ENCODE assay signal across 11 mouse cellular contexts in genomic region chr6:99684899-99685298, GRCm38 (mm10). TPM values are rescaled to one million over a fixed set of nuclear protein-coding genes. Genes with fewer than 3 reads are reported as not detected.
DNase-seq lines count a peak whose midpoint lies in the region; TF ChIP-seq lines count a peak whose summit lies in the region.
"Had no signal": no experiment of that assay in that cellular context is flagged by ENCODE, and none has a peak within 500 bp of the region (broad histone marks: within the 10 kb centered on the region; RNA-seq: fewer than 3 reads in every experiment).

No protein-coding gene starts in this region.

- DNase-seq in layer of hippocampus, adult 2 months (ENCODE audit: low spot score in 2 of 2): no peak
- DNase-seq in layer of hippocampus, postnatal 25 days (ENCODE audit: extremely low spot score in 1 of 2, low spot score in 1 of 2): no peak
- DNase-seq in CH12.LX (ENCODE audit: extremely low read depth): peak; percentile 73
- DNase-seq in brain, embryonic 14.5 days (ENCODE audit: low read depth): peak; percentile 41
- peak; percentile 83 for DNase-seq in naive thymus-derived CD4-positive, alpha-beta T cell, adult 2 months (ENCODE audit: low read depth)
- DNase-seq in right cerebral cortex, postnatal 4 days: no peak
- DNase-seq in kidney, adult 18-20 months: no peak
- DNase-seq in spleen, postnatal 14 days (ENCODE audit: low spot score in 2 of 2): no peak
- DNase-seq: adrenal gland, postnatal 25 days; gastrocnemius, postnatal 25 days had no signal

- H3K4me2 ChIP-seq in CH12.LX (ENCODE audit: insufficient read depth, low read depth, poor library complexity, severe bottlenecking): no peak overlapping the region
- H3K4me2 ChIP-seq: neural tube, embryonic 12.5 days had no signal

- TF ChIP-seq RAD21 in CH12.LX (IDR thresholded peaks at IDR 0.05; ENCODE audit: low read depth, low read length): peak; percentile 60

- H3K79me2 ChIP-seq in CH12.LX (replicated peaks; ENCODE audit: control insufficient read depth, extremely low read depth, insufficient read depth, poor library complexity, severe bottlenecking): no peaks in the 10 kb centered on the region

- TF ChIP-seq POLR2A in CH12.LX (IDR thresholded peaks at IDR 0.05; ENCODE audit: low read depth, low read length): no peak
- no peak for TF ChIP-seq POLR2A in brain, embryonic 14.5 days (IDR thresholded peaks at IDR 0.05; ENCODE audit: borderline replicate concordance, extremely low read depth, insufficient read depth, insufficient read length, poor library complexity, severe bottlenecking)

- H3K9me3 ChIP-seq in CH12.LX (replicated peaks; ENCODE audit: low read length): peaks cover 3% of the 10 kb centered on the region
- H3K9me3 ChIP-seq: neural tube, embryonic 12.5 days had no signal

- no peak overlapping the region for H3K4me3 ChIP-seq in layer of hippocampus, adult 2 months
- no peak overlapping the region for H3K4me3 ChIP-seq in CH12.LX (replicated peaks in 1 of 3; ENCODE audit: low read depth in 2 of 3, low read length in 2 of 3, poor library complexity in 1 of 3)
- H3K4me3 ChIP-seq: neural tube, embryonic 12.5 days had no signal

- TF ChIP-seq EP300 in CH12.LX (IDR thresholded peaks at IDR 0.05; ENCODE audit: low read length): no peak

- no peaks in the 10 kb centered on the region for H3K36me3 ChIP-seq in CH12.LX (replicated peaks in 1 of 2; ENCODE audit: control insufficient read depth in 1 of 2, insufficient read depth in 1 of 2, low read length in 1 of 2)
- H3K36me3 ChIP-seq: neural tube, embryonic 12.5 days had no signal

- dilution Hi-C loops in CH12.LX (cut with MboI; ENCODE audit: extremely low pct_ligation_motif_present, extremely low pct_unique_long_range_greater_than_20kb, low sequenced_read_pairs): no loop called here

- no peak overlapping the region for H3K9ac ChIP-seq in CH12.LX (ENCODE audit: insufficient read depth, low read depth)
- H3K9ac ChIP-seq: neural tube, embryonic 12.5 days had no signal

- peaks cover 0 to 15% of the 10 kb centered on the region in 2 experiments; a peak in 2 of 4 replicates for H3K4me1 ChIP-seq in CH12.LX (ENCODE audit: control insufficient read depth in 1 of 2, insufficient read depth in 2 of 2)
- H3K4me1 ChIP-seq: neural tube, embryonic 12.5 days had no signal

- H3K27me3 ChIP-seq in CH12.LX (replicated peaks): no peaks in the 10 kb centered on the region

- TF ChIP-seq CTCF in layer of hippocampus, adult 2 months (conservative IDR thresholded peaks at IDR 0.05): peak; percentile 72
- peak; percentile 76 to 86 for TF ChIP-seq CTCF in CH12.LX (conservative IDR thresholded peaks at IDR 0.05 in 1 of 2, IDR thresholded peaks at IDR 0.05 in 1 of 2; ENCODE audit: low read depth in 2 of 2, low read length in 2 of 2)
- peak; percentile 54; the same call in 1 of the 2 replicates for TF ChIP-seq CTCF in brain, embryonic 14.5 days (IDR thresholded peaks at IDR 0.05; ENCODE audit: borderline replicate concordance, extremely low read depth, insufficient read depth, insufficient read length)

- H3K27ac ChIP-seq in layer of hippocampus, adult 2 months: no peak overlapping the region
- no peak overlapping the region for H3K27ac ChIP-seq in CH12.LX (ENCODE audit: insufficient read depth, low read depth)
- H3K27ac ChIP-seq: neural tube, embryonic 12.5 days had no signal

- in situ Hi-C loops in CH12.LX (cut with MboI; ENCODE audit: low pct_ligation_motif_present, low pct_unique_long_range_greater_than_20kb, low sequenced_read_pairs): no loop called here

TF ChIP-seq in CH12.LX, 34 proteins besides CTCF, POLR2A, EP300 and RAD21:
- peak; percentile 79 for TF ChIP-seq SMC3 (IDR thresholded peaks at IDR 0.05; ENCODE audit: low read depth, low read length)
- TF ChIP-seq MAFK (IDR thresholded peaks at IDR 0.05; ENCODE audit: insufficient replicate concordance, low read length): no peak
- TF ChIP-seq KAT2A (IDR thresholded peaks at IDR 0.05; ENCODE audit: insufficient replicate concordance, low read length): no peak
- TF ChIP-seq UBTF (IDR thresholded peaks at IDR 0.05; ENCODE audit: low read depth, low read length): no peak
- TF ChIP-seq BHLHE40 (IDR thresholded peaks at IDR 0.05; ENCODE audit: low read depth, low read length): peak; percentile 54; the same call in 1 of the 2 replicates
- TF ChIP-seq JUND (conservative IDR thresholded peaks at IDR 0.05; ENCODE audit: low read depth, low read length): 0 out of 2 replicates have a peak, but pooled peaks have one; percentile 21
- TF ChIP-seq IRF4 (IDR thresholded peaks at IDR 0.05; ENCODE audit: low read depth, low read length): 0 out of 2 replicates have a peak, but pooled peaks have one; percentile 39
- no peak for TF ChIP-seq MAZ (IDR thresholded peaks at IDR 0.05; ENCODE audit: low read depth, low read length)

RNA-seq across cellular contexts. Expression of gene Gpr27, which starts 7.6 kb away (rescaled TPM):
- total RNA-seq in layer of hippocampus, adult 2 months (2021): 10 to 100 TPM; 54.8 to 58.1 TPM
- total RNA-seq in layer of hippocampus, postnatal 25 days (2021): 10 to 100 TPM; 56.9 to 58.8 TPM
- total RNA-seq in CH12.LX (2012; rRNA removed) (not detected in 2 replicates), CH12.LX (2014; rRNA removed) (not detected in 2 replicates)
- not detected in 2 replicates for polyA plus RNA-seq in CH12.LX (2012; ENCODE audit: insufficient read length, low read depth)
- polyA plus RNA-seq in brain, embryonic 14.5 days (2012; rRNA removed): 26.5 and 38.8 TPM in 2 replicates

RNA-seq across cellular contexts. Expression of gene Gm20696, which starts 18.3 kb away (rescaled TPM):
- total RNA-seq in layer of hippocampus, adult 2 months (2021): 1 to 10 TPM; 6.2 to 7.3 TPM
- total RNA-seq in layer of hippocampus, postnatal 25 days (2021): 1 to 10 TPM; 6.5 to 7.8 TPM
- total RNA-seq in CH12.LX (2012; rRNA removed) (0.29 and 0.59 TPM in 2 replicates), CH12.LX (2014; rRNA removed) (not detected in 2 replicates)
- polyA plus RNA-seq in CH12.LX (2012; ENCODE audit: insufficient read length, low read depth): not detected in 2 replicates
- 0.93 and 1.8 TPM in 2 replicates for polyA plus RNA-seq in brain, embryonic 14.5 days (2012; rRNA removed)

RNA-seq across cellular contexts. Expression of gene Eif4e3, which starts 18.3 kb away (rescaled TPM):
- 10 to 100 TPM; 19.9 to 24.5 TPM for total RNA-seq in layer of hippocampus, adult 2 months (2021)
- total RNA-seq in layer of hippocampus, postnatal 25 days (2021): 10 to 100 TPM; 21.0 to 21.5 TPM
- 6.4 and 9.8 TPM in 2 replicates for total RNA-seq in CH12.LX (2012; rRNA removed)
- total RNA-seq in CH12.LX (2014; rRNA removed): 10.1 and 11.8 TPM in 2 replicates
- polyA plus RNA-seq in CH12.LX (2012; ENCODE audit: insufficient read length, low read depth): 16.2 and 16.3 TPM in 2 replicates
- polyA plus RNA-seq in brain, embryonic 14.5 days (2012; rRNA removed): 10.6 and 11.6 TPM in 2 replicates

RNA-seq across cellular contexts. Expression of gene Prok2, which starts 41.3 kb away (rescaled TPM):
- total RNA-seq in layer of hippocampus, adult 2 months (2021): under 1 TPM; 0.49 to 0.69 TPM
- total RNA-seq in layer of hippocampus, postnatal 25 days (2021): under 1 TPM; 0.49 to 0.82 TPM
- total RNA-seq in CH12.LX (2012; rRNA removed): not detected in 2 replicates
- total RNA-seq in CH12.LX (2014; rRNA removed): not detected in 2 replicates
- polyA plus RNA-seq in CH12.LX (2012; ENCODE audit: insufficient read length, low read depth): 0.21 TPM in 1 of 2 replicates, not detected in the other
- polyA plus RNA-seq in brain, embryonic 14.5 days (2012; rRNA removed): 0.06 and 0.46 TPM in 2 replicates
- total RNA-seq: adrenal gland, postnatal 25 days; gastrocnemius, postnatal 25 days had no signal
- polyA plus RNA-seq: neural tube, embryonic 12.5 days had no signal

Comparison
In these comparisons a context has a peak if more than half of its experiments do, and no peak if none do; other contexts are left out.
1. DNase-seq: peak in CH12.LX (single experiment), brain, embryonic 14.5 days (single experiment) and naive thymus-derived CD4-positive, alpha-beta T cell, adult 2 months (single experiment); none in layer of hippocampus, adult 2 months (0 of 2), layer of hippocampus, postnatal 25 days (0 of 2), right cerebral cortex, postnatal 4 days (single experiment), kidney, adult 18-20 months (single experiment) and spleen, postnatal 14 days (0 of 2).
2. RNA of gene Gpr27, which starts 7.6 kb away (total RNA-seq): 56.9 to 58.8 TPM in layer of hippocampus, postnatal 25 days and 54.8 to 58.1 TPM in layer of hippocampus, adult 2 months; not detected in CH12.LX; every median in the first group is over 10 times any median in the second.
3. RNA of gene Gm20696, which starts 18.3 kb away (total RNA-seq): 6.5 to 7.8 TPM in layer of hippocampus, postnatal 25 days and 6.2 to 7.3 TPM in layer of hippocampus, adult 2 months; 0.29 to 0.59 TPM in CH12.LX; every median in the first group is over 4 times any median in the second.
4. Peak in every context shown above with its lines, with median percentiles within 50 percentile points of each other: CTCF ChIP-seq.